Mouse (Mus musculus) embryonic facial prominence, embryonic 14.5 days (tissue): ENCODE measurements at regions not wholly inside any gene's neighbourhood (a gene's known extent, or its start where the extent isn't known, plus 50 kb on each side); places are given as distances from the start of the nearest gene placed in this dataset.

Experiments
- ATAC-seq: fragments of 200-750 bp; cut with Nextera tagmentation; 2 replicates; pipeline ENCODE4 v1.8.0; 2017; ENCODE audit warnings: low read depth, moderate number of reproducible peaks, moderate TSS enrichment
- DNase-seq: peaks from one replicate; pipeline ENCODE4 v3.0.0-alpha.2; 2015; ENCODE audit warnings: low spot score
- H3K27ac ChIP-seq: fragments of 300-500 bp; sonication (generic); replicated peaks from 2 replicates; pipeline ENCODE4 v1.5.1; 2014; ENCODE audit warnings: low read depth, mild to moderate bottlenecking, low read length, moderate library complexity
- H3K27me3 ChIP-seq: fragments of 300-500 bp; sonication (generic); replicated peaks from 2 replicates; pipeline ENCODE4 v1.6.1; 2014; ENCODE audit warnings: low read length; ENCODE audit not compliant: control insufficient read depth, insufficient read depth
- H3K36me3 ChIP-seq: fragments of 300-500 bp; sonication (generic); 2 replicates; pipeline ENCODE4 v1.6.1; 2014; ENCODE audit warnings: low read length, mixed read lengths; ENCODE audit not compliant: control insufficient read depth, insufficient read depth
- H3K4me1 ChIP-seq: fragments of 300-500 bp; sonication (generic); 2 replicates; pipeline ENCODE4 v1.6.1; 2014; ENCODE audit warnings: antibody characterized with exemption, low read length; ENCODE audit not compliant: control insufficient read depth, insufficient read depth
- H3K4me2 ChIP-seq: fragments of 300-500 bp; sonication (generic); 2 replicates; pipeline ENCODE4 v1.6.1; 2014; ENCODE audit warnings: low read depth, mild to moderate bottlenecking, low read length, moderate library complexity, mixed read lengths
- H3K4me3 ChIP-seq: fragments of 300-500 bp; sonication (generic); 2 replicates; pipeline ENCODE4 v1.5.1; 2014; ENCODE audit warnings: low read depth, mild to moderate bottlenecking, low read length
- H3K9ac ChIP-seq: fragments of 300-500 bp; sonication (generic); 2 replicates; pipeline ENCODE4 v1.6.1; 2014; ENCODE audit warnings: low read depth, mild to moderate bottlenecking, low read length, moderate library complexity, mixed read lengths
- H3K9me3 ChIP-seq: fragments of 300-500 bp; sonication (generic); 2 replicates; pipeline ENCODE4 v1.6.1; 2016; ENCODE audit warnings: low read length; ENCODE audit not compliant: control insufficient read depth
- WGBS: fragments of 180-500 bp; shearing (Covaris S2); extraction: QIAGEN DNeasy Blood & Tissue Kit; methylation state at CpG from one replicate; pipeline ENCODE4 v1.1.7; 2014; 5-methylcytosine and 5-hydroxymethylcytosine counted together

- Histone ChIP-seq H3K4me2 (no peak overlapping the region), H3K4me1 (no peaks in the 10 kb centered on the region), H3K27me3 (no peaks in the 10 kb centered on the region), H3K9ac (no peak overlapping the region), H3K27ac (no peak overlapping the region), H3K9me3 (0 out of 2 replicates have a peak, but pooled peaks cover 6% of the 10 kb centered on the region), H3K4me3 (no peak overlapping the region), H3K36me3 (no peaks in the 10 kb centered on the region)
- DNase-seq (no peak), ATAC-seq (no peak)
- whole genome bisulfite sequencing: 70% methylated on average over 2 of the region's 2 CpGs
These were observed 153.3 kb upstream of the Ccnh start for GRCm38 (mm10) chr13:85035903-85036302.

GRCm38 (mm10) chr13:85036830-85037229 lies 152.4 kb upstream of the Ccnh start:
- Histone ChIP-seq H3K9me3 (0 out of 2 replicates have a peak, but pooled peaks cover 6% of the 10 kb centered on the region), H3K4me1 (no peaks in the 10 kb centered on the region), H3K36me3 (no peaks in the 10 kb centered on the region), H3K4me3 (no peak overlapping the region), H3K27ac (no peak overlapping the region), H3K9ac (no peak overlapping the region), H3K4me2 (no peak overlapping the region), H3K27me3 (no peaks in the 10 kb centered on the region)
- 44% methylated on average over 1 of the region's 1 CpGs for WGBS
- ATAC-seq: no peak
- no peak for DNase-seq

DNA sequence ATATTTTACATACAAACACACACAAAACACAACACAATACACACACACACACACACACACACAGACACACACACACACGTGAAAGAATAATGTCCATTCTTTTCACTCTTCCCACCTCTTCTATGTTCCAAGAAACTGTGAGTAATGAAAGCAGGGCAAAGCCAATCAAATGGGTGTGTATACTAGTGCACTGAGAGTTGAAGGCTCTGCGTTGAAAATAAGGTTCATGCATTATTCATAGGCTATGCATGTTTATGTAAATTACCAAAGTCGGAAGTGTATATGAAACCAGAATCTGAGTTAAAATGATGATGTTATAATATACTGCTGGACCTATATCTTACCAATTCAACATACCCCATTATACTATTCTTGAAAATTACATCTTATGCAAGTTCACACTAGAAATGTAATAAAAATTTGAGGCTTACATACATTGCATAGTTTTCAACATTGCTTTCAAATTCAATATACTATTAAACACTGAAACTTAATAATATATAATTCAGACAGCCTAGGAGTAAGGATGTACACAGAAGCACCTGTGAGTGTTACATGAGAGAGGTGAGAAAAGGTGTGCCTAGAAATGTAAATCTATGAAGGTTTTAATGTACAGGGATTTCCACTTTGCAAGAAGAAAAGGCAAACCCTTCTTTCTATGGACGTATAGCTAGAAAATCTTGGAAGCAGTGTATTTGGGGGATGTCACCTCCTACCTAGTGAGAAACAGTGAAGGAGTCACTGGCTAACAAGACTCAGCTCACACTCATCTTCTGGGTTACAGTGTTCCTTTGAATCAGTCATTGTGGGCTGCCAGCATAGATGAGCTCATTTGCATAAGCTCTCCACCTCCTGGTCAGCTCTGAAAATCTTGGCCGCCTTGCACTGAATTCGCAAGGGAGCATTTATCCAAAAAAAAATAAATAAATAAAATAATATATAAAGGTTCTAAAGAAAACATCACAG lies 122.3 kb upstream of the Ccnh start:
- DNase-seq: no peak
- Histone ChIP-seq H3K9ac (no peak overlapping the region), H3K4me3 (no peak overlapping the region), H3K27ac (no peak overlapping the region), H3K4me1 (no peaks in the 10 kb centered on the region), H3K4me2 (no peak overlapping the region), H3K27me3 (no peaks in the 10 kb centered on the region), H3K36me3 (no peaks in the 10 kb centered on the region), H3K9me3 (no peaks in the 10 kb centered on the region)
- 58% methylated on average over 6 of the region's 6 CpGs for WGBS
- no peak for ATAC-seq

DNA sequence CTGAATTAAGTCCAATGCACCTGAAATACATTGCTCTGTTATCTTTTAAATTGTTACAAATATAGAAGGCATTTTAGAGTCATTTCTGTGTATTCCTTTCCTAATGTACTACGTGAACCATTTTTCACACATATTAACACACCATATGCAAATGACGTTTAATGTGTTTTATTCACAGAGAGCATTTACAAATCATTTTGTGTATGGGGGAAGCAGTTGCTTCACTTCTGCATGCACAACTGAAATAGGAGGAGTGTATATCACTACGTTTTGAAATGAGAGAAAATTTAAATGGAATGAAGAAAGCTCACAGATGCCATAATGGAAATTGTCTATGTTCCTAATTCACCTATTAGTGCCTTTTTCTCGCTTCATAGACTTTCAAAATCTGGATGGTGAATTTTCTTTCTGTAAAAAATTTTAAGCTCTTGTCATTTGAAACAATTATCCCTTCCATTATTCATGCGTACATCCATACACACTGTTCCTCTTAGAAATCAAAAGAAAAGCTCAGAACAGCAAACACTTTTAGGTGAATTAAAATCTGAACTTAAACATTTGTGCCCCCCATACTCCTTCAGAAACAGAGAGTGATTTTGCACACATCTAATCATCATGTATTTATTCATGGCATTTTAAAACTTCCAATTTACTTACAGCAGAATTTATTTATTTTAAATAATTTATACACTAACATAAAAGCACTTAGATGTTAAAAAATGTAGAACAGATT lies 121.5 kb upstream of the Ccnh start:
- Histone ChIP-seq H3K27me3 (no peaks in the 10 kb centered on the region), H3K27ac (no peak overlapping the region), H3K4me3 (no peak overlapping the region), H3K36me3 (no peaks in the 10 kb centered on the region), H3K9ac (no peak overlapping the region), H3K9me3 (no peaks in the 10 kb centered on the region), H3K4me1 (no peaks in the 10 kb centered on the region), H3K4me2 (no peak overlapping the region)
- ATAC-seq: no peak
- DNase-seq: no peak
- WGBS: 70% methylated on average over 5 of the region's 5 CpGs

GRCm38 (mm10) chr13:85068403-85068802 lies 120.8 kb upstream of the Ccnh start:
- Histone ChIP-seq H3K9ac (no peak overlapping the region), H3K4me1 (no peaks in the 10 kb centered on the region), H3K9me3 (no peaks in the 10 kb centered on the region), H3K27me3 (no peaks in the 10 kb centered on the region), H3K4me2 (no peak overlapping the region), H3K36me3 (no peaks in the 10 kb centered on the region), H3K4me3 (no peak overlapping the region), H3K27ac (no peak overlapping the region)
- WGBS: 61% methylated on average over 3 of the region's 3 CpGs
- ATAC-seq: no peak
- DNase-seq: no peak

- Histone ChIP-seq H3K36me3 (no peaks in the 10 kb centered on the region), H3K27ac (no peak overlapping the region), H3K4me2 (no peak overlapping the region), H3K9me3 (no peaks in the 10 kb centered on the region), H3K4me3 (no peak overlapping the region), H3K9ac (no peak overlapping the region), H3K4me1 (no peaks in the 10 kb centered on the region), H3K27me3 (no peaks in the 10 kb centered on the region)
- ATAC-seq (no peak), DNase-seq (no peak)
- 81% methylated on average over 5 of the region's 5 CpGs for WGBS
These were observed 105.9 kb upstream of the Ccnh start for GRCm38 (mm10) chr13:85083335-85083734.

- H3K4me1 ChIP-seq: no peaks in the 10 kb centered on the region
- no peaks in the 10 kb centered on the region for H3K36me3 ChIP-seq
- no peak for ATAC-seq
- no peak overlapping the region for H3K4me3 ChIP-seq
- DNase-seq: no peak
- H3K9ac ChIP-seq: no peak overlapping the region
- H3K27ac ChIP-seq: no peak overlapping the region
- no peaks in the 10 kb centered on the region for H3K27me3 ChIP-seq
- H3K4me2 ChIP-seq: no peak overlapping the region
- H3K9me3 ChIP-seq: no peaks in the 10 kb centered on the region
These were observed 105.5 kb upstream of the Ccnh start for GRCm38 (mm10) chr13:85083742-85084141.

- Histone ChIP-seq H3K4me1 (no peaks in the 10 kb centered on the region), H3K4me3 (no peak overlapping the region), H3K36me3 (no peaks in the 10 kb centered on the region), H3K9ac (no peak overlapping the region), H3K27me3 (no peaks in the 10 kb centered on the region), H3K4me2 (no peak overlapping the region), H3K9me3 (peaks cover 11% of the 10 kb centered on the region), H3K27ac (no peak overlapping the region)
- no peak for ATAC-seq
- 84% methylated on average over 7 of the region's 7 CpGs for WGBS
- DNase-seq: no peak
These were observed 93.0 kb upstream of the Ccnh start for GRCm38 (mm10) chr13:85096174-85096573.
